Mouse (Mus musculus) cerebellum, postnatal 4 days (tissue): ENCODE measurements around the gene Zbtb21.
"Not testable (repeated sequence)": the region's sequence is repeated elsewhere in the genome, so short reads cannot be mapped to it uniquely, and the experiment has no call there.

ENCODE experiments used
- DNase-seq, 2 experiments: peaks; one replicate each; pipeline ENCODE4 v3.0.0; 2022; ENCODE audit warnings: low spot score in 2 of 2, mixed read lengths in 1 of 2

Gene Zbtb21

GRCm38 (mm10) chr16:97946993-97947392 is 15.4 kb downstream of the Zbtb21 start:
- not testable (repeated sequence) for DNase-seq

GRCm38 (mm10) chr16:97941844-97942243 is 20.6 kb downstream of the Zbtb21 start:
- DNase-seq = no peak

GRCm38 (mm10) chr16:97940471-97940973 is 21.9 kb downstream of the Zbtb21 start:
- no peak for DNase-seq

- DNase-seq = no peak
Measured at GRCm38 (mm10) chr16:97935815-97936214, 26.6 kb downstream of the Zbtb21 start.

- DNase-seq = no peak
Measured at GRCm38 (mm10) chr16:97930231-97930630, 32.2 kb downstream of the Zbtb21 start.

GRCm38 (mm10) chr16:97929520-97929919 is 32.9 kb downstream of the Zbtb21 start:
- no peak for DNase-seq

GRCm38 (mm10) chr16:97927331-97927938 is 35.0 kb downstream of the Zbtb21 start:
- DNase-seq = no peak

- no peak for DNase-seq
Measured at GRCm38 (mm10) chr16:97926381-97926780, 36.0 kb downstream of the Zbtb21 start.

GRCm38 (mm10) chr16:97925760-97926159 is 36.7 kb downstream of the Zbtb21 start:
- no peak for DNase-seq

GRCm38 (mm10) chr16:97923700-97924099 is 38.7 kb downstream of the Zbtb21 start:
- no peak for DNase-seq

- no peak for DNase-seq
Measured at GRCm38 (mm10) chr16:97922779-97923126, 39.7 kb downstream of the Zbtb21 start.

- peak; percentile 56 to 76 for DNase-seq
Measured at GRCm38 (mm10) chr16:97921961-97922778, 40.3 kb downstream of the Zbtb21 start.

GRCm38 (mm10) chr16:97920621-97921020 is 41.8 kb downstream of the Zbtb21 start:
- no peak for DNase-seq

GRCm38 (mm10) chr16:97919793-97920192 is 42.6 kb downstream of the Zbtb21 start:
- no peak for DNase-seq

GRCm38 (mm10) chr16:97912873-97913272 is 49.5 kb downstream of the Zbtb21 start:
- no peak for DNase-seq

- no peak for DNase-seq
Measured at GRCm38 (mm10) chr16:97909356-97909755, 53.1 kb downstream of the Zbtb21 start.

- DNase-seq = no peak
Measured at GRCm38 (mm10) chr16:97907496-97907895, 54.9 kb downstream of the Zbtb21 start.

GRCm38 (mm10) chr16:97906337-97906736 is 56.1 kb downstream of the Zbtb21 start:
- no peak for DNase-seq

GRCm38 (mm10) chr16:97905449-97905991 is 56.9 kb downstream of the Zbtb21 start:
- no peak for DNase-seq

GRCm38 (mm10) chr16:97904035-97904434 is 58.4 kb downstream of the Zbtb21 start:
- no peak for DNase-seq

GRCm38 (mm10) chr16:97897346-97898024 is 64.9 kb downstream of the Zbtb21 start:
- DNase-seq = no peak
